Mouse (Mus musculus) lung, postnatal 25 days (tissue): ENCODE measurements at regions not wholly inside any gene's neighbourhood (a gene's known extent, or its start where the extent isn't known, plus 50 kb on each side); places are given as distances from the start of the nearest gene placed in this dataset.
A peak's percentile ranks its signal among the peaks of the same experiment; 100 is the strongest.

Source experiments
- DNase-seq: peaks from one replicate; pipeline ENCODE4 v3.0.0; 2022; ENCODE audit warnings: low spot score

DNA sequence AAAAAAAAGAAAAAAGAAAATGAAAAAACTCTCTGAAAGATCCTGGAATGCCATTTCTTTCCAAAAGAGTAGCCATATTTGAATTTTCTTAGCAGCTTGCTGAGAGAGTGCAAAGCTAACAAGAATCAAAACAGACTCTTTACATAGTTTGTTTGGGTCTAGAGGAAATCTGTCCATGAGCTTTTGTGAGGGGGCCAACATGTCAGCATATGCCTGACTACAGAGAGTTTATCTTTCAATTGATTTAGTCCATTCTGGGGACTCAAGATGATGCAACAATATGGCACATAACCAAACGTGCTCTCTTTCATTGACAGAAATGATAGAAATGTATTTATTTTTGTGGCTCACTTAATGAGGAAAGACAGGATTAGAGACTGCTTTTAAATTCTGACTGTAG lies 822.8 kb upstream of the Acvr2a start:
- no peak for DNase-seq

DNA sequence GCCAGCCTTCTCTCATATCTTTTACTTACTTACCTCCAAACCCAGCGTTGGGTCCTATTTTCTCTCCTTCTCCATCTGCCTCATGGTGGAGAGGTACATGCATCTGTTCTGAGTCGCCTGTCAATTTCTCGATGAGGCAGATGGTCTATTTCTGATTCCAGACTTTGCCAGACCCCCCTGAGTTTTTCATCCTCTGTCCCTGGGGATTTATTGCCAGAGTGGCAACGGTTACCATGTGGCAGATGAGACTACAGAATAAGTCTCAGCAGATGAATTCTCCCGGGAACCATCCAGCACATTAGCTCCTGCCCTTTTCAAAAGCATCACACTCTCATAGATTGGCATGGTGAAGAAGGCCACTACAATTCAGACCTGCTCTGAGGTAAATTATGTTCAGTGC lies 819.7 kb upstream of the Acvr2a start:
- DNase-seq: no peak

DNA sequence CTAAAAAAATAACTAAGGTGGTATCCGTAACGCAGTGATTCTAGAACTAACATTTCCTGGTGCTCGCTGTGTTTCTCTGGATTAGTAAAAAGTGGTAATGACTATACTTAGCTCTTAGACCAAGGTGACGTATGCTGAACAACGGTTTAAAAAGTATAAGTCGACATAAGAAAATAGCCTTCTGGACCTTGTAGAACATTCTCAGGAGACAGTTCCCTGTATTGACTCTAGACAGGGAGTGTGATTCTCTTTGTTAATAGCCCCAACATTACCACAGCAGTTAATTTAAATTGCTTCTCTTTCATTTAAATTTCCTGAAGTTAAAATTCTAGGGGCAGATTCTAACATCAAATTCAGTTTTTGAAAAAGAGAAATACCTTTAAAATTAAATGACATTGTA lies 812.7 kb upstream of the Acvr2a start:
- DNase-seq: no peak

DNA sequence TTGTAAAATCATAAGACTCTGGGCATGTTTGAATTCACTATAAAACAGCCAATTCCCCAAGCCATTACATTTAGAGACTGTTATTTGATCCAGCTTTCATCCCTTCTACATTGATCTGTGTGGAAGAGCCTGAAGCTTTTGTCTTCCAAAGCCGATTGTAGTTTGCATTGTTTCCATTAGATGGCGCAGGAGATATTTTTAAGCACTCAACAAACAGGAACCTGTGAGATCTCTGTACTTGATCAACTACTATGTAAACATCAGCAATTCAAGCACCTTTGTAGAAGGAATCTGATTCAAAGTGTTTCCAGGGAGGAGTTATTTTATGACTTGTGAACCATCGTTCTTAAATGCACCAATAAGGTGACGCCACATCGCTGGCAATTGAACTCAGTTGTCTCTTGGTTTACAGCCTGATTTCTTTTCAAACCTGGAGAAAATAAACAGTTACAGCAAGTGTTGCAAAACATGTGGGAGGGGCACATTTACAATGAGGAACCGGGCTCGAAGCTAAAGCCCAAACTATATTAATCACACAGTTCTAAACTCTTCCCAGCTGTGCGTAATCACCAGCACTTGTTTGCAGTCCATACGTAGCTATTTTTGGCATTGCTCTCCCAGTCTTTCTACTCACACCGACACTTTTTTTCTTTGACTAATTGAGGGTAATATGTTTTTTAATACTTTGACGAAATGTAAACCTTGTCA lies 812.0 kb upstream of the Acvr2a start:
- peak; percentile 77 for DNase-seq

DNA sequence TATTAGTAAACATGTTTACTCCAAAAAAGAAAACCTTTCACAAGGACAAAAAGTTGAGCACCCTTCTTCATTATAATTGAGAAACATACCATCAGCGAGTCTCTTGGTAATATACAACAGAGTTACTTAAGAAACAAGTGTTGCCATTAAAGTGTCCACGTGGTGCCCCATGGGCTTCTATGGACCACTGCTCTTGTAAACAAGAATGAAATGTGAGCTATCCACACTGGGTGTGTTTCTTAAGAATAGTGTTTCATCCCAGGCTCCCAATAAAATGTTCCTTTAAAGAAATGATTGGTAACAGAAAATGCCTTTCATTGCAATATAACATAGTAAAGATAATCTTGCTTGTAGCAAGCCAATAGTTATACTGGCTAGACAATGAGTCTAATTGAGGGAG lies 803.6 kb upstream of the Acvr2a start:
- no peak for DNase-seq

DNA sequence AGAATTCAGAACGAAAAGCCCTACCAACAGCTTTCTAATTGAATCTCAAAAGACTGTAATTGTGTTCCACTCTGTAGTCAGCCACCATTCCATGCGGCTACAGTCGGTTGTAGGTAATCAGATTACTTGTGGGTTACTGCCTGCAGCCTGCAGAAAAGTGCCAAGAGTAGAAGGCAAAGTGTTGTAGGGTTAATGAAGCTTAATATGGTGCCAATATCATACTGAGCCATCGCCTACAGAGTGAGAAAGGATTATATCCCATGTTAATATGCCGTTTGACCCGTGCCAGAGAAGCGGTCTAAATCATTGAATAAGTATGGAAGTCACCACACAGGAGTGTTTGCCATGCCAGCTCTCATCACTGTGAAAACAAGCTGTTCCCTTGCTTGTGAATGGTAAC lies 786.4 kb upstream of the Acvr2a start:
- DNase-seq: no peak

DNA sequence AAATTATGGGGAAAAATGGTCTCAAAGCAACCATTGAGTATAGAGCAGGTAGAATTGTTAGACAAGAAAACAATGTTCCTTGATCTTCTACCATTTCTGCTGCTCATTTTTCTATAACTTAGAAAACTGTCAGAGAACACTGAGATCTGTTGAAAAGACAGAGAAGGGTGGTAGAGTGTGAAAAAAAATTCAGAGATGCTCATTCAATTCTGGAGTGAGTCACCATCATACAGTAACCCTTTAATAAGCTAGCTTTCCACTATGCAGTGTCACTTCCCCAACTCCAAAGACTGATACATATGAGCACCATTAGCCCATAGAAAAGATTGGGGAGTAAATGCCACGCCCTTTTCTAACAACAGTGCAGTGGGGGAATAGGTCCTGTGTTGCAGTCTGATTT lies 752.5 kb upstream of the Acvr2a start:
- DNase-seq: no peak

DNA sequence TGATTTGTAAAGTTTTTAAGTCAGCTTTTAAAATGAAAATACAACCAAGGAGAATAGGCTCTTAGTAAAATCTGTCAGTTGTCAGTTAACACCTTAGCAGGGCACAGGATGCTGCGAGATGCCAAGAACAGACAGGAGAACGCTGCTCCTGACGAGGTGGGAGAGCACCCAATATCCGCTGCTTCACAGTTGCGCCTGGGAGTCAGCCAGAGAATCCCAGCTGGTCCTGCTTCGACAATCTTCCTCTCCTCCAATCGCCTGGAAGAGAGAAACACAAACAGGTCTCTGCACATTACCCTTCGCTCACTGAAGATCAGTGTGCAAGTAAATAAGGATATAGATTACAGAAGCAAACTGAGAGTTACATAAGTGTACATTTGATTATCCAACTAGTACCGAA lies 750.5 kb upstream of the Acvr2a start:
- peak; percentile 10 for DNase-seq

DNA sequence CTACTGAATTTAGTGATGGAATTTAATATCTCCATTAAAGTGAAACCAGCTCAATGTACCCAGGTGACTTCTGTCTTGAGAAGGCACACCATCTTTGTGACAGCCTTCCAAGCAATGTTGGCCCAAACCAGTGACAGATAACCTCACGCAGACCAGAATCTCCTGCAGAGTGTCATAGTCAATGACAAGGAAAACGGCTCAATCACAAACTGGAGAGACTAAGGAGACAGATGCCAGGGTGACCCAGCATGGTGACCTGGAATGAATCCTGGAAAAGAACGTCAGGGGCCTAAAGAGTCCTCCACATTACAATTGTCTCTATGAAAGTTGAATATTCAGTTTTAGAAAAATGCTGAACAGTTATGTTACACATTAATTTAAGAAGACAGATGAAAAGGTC lies 748.7 kb upstream of the Acvr2a start:
- DNase-seq: no peak

DNA sequence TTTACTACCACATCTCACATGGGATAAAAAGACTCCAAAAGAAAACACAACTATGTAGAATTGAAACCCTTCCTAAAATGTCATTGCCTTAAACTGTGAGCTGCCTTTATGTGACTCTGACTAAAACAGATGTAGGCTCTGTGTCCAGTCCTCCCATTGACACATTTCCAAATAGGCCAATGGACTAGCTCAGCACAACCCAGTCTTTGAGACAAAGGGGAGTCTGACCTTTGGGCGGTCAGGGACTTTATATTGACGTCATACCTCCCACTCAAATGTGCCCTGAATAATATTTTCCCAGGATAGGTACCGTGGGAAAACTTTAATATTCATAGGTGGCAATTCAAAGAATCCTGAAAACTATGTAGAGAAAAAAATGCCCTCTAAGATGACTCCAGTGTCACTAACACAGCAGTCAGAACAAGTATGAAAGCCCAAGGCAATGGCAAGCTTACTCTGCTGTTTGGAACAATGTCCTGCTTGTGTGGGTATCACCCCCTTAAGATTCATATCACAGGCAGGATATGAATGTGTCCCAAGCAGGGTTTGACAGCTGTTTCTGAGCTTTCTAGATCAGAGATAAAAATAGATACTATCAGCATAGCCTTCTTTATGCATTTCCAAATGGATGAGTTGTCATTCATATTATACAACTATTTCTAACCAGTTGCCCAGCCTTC lies 731.6 kb upstream of the Acvr2a start:
- DNase-seq: no peak

DNA sequence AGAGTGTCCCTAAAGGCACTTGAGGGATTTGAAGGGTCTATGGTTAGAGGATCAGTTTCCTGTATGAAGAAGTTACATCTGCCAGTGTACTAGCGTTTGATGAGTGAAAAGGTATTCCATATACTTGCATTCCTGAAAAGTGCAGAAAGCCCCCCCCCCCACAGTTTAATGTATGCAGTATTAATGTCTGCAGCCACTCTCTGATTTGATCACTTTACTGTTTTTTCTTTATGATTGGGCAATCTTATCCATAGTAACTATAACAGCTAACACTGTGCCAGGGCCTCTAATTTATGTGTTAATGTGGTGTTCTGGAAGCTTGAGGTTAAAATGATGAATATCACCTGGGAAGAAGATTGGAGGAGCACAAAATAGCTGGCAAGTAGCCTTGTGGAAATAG lies 715.6 kb upstream of the Acvr2a start:
- no peak for DNase-seq

DNA sequence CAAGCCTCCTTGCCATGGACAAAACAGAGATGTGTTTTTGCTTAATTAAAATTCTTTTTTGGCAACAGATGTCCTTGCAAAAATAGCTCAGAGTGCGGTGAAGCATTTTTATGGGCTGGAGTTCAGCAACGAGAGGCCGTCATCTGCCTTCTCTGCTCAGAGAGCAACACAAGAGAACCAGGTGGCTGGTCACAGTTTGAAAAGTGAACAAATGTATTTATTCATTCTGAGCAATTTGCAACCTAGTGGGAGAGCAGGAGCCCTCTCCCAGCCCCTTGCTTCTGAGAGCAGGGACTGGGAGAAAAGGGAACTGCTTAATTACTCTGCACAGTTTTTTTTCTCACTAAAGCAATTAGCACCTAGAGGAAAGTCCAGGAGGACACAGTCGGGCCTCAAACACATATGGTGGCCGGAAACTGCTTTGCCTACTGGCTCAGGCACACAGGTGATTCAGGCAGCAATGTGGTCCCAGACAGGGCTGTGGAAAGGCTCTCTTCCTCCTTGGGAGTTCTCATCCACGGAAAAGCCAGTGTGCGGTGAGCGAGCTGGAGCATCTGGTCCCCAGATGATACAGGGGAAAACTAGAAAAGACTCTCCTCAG lies 714.9 kb upstream of the Acvr2a start:
- no peak for DNase-seq

DNA sequence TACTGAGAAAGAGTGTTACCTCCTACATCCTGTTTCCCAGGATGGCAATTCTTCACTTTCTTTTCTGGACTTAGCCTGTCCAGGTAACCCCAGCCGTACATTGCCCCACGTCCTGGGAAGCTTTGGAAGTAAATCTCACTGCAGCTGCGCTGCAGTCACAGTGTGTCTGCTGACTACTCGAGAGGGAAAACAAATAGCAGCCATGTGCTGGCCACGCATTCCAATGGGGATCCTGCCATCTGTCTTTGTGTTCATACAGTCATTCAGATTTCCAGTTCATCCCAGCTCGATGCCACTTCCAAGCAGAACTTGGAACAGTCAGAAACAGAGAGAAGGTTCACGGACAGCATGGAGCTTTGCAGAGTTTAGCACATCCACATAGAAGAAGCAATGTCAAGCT lies 690.2 kb upstream of the Acvr2a start:
- no peak for DNase-seq

DNA sequence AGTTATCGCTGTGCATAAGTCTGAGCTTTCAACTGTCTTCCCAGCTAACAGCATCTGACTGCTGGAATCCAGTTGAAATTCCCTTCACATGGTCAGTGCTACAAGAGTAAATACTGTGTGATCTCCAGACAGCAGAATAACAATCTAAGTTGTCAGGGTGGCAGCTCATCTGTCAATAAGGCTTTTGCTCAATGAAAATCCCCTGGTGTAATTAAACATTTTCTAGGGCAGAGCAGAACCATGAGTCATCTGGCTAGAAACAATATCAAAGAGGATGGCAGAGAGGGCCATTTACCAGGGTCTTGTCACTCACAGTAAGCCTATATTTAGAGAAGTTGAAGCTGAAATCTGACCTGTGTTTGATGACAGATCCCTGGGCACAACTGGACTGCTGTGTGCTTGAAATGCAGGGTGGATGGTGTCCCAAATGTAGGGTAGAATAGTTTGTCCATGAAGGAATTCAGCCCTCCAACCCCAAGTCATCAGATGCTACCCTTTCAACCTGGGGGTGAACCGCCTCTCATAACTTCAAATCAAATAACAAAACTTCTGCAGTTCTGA lies 675.8 kb upstream of the Acvr2a start:
- DNase-seq: no peak

DNA sequence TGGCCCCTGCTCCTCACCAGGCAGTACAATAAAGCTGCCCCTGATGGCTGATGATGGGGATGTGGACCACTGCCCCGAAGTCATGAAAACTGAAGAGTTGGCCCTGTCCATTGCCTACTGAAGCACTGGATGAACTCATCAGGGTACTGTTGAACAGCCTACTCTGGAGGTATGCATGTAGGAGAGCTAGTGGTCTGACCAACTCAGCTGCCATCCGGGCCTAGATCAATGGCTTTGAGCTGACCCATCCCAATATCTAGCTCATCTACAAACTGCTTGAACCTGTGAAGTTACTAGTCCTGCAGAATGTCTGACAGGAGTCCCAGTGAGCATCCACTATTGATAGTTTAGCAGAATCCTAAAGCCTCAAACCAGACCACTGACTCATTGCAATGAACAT lies 672.6 kb upstream of the Acvr2a start:
- no peak for DNase-seq

DNA sequence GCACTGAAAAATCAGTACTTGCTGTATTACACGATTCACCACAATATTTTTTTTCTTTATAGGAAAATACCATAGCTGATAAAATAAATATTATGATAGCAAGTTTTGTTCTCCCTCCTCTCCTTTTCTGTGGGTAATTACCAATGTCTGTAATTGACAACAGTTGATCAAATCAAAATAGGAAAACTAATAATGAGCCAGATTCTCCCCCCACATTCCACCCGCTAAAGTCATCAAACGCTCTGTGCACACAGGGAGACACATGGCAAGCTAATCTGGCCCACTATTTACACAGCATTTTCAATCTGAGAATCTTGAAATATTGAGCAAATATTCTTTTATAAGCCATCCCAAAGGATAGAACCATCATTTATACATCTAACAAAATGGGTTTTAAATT lies 659.2 kb upstream of the Acvr2a start:
- DNase-seq: no peak

DNA sequence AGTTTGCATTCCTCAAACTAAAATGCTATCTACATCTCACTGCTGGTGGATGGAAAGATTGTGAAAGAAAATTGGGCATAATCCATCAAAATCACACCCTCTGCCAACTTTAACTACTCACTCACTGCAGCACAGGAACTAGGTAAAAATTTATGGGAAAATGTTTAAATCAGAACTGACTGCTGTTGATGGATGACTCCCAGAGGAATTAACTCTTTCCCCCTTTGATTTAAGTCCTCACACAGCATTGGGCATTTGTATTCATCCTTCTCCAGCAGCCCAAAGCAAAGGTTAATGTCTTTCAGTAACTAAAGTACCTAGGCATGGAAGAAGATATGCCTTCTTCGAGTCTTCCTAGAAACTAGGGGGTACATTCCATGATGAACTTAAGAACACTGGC lies 641.3 kb upstream of the Acvr2a start:
- no peak for DNase-seq

DNA sequence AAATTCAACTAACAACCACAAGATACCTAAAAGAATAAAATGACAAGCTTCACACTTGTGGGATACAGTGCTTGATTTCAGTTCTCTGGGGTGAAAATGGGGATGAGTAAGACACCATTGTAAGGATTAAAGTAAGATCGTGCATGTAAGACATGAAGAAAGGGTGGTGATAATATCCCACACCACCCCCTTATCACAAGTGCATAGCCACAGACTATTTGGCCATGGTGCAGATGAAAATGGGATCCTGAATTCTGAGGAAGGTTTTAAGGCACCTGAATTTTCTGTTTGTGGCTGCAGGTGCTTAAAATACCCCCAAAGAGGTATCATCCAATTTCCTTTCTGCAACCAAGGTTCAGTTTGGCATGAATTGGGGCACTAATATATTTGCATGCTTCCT lies 627.7 kb upstream of the Acvr2a start:
- no peak for DNase-seq

DNA sequence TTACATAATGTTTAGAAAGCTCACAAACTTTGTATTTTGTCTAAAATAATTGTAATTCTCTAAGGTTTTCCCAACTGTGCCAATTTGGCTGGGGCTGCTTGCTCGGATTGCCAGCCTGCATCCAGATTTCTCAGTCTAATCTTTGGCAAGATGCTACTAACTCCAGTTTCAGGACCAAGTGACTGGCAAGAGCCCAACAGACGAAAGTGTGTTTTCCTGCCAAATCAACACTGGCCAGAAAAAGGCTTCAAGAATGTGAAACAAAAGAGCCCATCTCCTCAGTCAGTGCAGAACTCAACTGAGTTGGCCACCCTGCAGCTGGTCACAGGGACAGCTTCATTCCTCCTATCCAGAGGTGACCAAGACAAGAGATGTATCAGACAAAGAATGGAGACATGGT lies 627.3 kb upstream of the Acvr2a start:
- peak; percentile 32 for DNase-seq

DNA sequence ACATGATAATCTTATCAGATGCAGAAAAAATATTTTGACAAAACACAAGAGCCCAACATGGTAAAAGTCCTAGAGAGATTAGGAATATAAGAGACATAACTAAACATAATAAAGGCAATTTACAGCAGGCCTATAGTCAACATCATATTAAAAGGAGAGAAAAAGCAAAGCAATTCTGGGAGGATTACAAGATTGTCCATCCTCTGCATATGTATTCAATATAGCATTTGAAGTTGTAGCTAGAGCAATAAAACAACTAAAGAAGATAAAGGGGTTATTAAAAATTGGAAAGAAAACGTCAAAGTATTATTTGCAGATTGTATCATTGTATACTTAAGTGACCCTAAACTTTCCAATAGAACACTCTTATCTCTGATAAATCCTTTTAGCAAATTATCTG lies 602.1 kb upstream of the Acvr2a start:
- no peak for DNase-seq

DNA sequence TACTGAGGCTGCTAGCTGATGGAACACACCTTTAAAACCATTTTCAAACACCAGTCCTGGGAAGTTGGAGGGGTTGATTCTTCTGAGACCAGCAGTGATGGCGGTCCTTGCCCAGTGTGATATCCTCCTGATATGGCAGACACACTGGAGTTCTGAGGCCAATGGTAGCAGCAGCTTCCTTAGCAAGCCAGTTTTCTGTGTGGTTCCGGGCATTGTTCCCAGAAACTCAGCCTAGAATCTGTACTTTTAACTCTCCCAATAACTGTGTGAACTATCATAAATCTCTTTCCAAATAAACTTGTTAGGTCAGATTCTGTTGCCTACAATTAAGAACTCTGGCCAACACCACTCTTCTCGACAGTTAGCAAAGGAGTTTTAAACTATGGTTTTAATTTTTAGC lies 593.1 kb upstream of the Acvr2a start:
- DNase-seq: no peak

DNA sequence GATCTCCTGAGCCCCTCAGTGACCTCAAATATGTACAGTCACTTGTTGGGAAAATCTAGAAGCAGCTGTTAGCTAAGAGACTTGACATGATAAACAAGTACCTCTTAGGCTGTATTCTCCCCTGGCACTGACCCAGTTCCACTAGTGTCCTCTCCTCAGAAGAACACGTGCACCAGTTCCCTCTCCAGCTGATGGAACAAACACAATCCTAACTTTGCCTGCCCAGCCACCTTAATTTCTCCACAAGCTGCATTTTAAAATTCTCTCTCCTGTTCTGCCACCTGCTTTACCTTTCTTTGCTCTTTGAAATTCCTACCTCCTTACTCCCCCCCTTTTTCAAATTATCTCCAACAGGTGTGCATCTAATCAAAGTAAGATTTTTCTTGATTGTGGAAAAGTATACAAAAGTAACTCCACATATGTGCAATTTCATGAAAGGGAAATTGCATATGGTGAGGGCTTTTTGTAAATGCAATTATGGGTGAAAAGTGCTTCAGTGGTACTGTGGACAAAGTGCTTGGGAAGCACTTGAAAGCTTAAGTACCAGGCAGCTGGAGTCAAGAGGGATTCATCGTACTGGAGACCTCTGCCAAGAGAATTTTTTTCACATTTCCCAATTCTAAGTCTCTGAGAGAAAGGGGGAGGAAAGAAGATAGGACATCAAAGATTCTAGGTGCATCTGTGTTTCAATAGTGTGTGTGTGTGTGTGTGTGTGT lies 590.7 kb upstream of the Acvr2a start:
- DNase-seq: peak; percentile 19

DNA sequence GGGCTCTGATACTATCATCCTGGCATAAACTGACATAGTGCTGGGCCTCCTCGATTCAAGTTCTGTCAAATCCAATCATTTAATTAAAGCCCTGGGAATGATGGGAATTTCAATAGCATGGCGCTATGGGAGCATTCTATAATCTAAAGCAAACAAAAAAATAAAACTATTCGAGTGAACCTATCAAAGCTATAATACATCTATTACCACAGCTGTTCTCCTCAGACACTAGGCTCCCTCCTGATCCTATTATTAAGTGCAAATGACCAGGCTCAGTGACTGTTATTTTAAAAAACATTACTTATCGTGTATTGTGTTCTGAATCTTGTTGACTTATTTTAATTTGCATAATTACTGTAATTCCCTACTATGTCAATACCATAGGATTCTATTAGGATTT lies 563.7 kb upstream of the Acvr2a start:
- DNase-seq: no peak
